Mouse (Mus musculus): ENCODE results near the gene Pde4b.

DNA sequence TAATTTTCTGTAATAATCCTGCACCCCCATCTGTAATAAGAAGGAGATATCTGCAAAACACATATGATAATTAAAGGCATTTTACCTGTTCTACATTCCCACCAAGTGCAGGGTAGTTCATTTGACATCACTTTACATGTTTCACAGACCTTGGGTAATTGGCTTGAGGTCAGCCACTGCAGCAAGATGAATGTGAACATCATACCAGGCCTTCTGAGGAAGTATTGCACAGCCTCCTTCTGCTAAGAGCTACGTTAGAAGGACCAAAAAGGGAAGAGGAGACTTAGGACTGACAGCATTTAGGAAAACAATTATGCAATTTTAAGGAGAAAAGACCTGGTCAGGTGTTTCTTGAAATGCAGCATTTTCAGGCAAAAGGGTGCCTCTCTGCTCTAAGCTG is 479.1 kb downstream of the Pde4b start:
- TF ChIP-seq POLR2A (IDR thresholded peaks at IDR 0.05; ENCODE audit: borderline replicate concordance, low read depth, low read length) (no peak), CTCF (IDR thresholded peaks at IDR 0.05; ENCODE audit: low read depth, low read length) (no peak)

Data from bone marrow macrophage, adult 2 months (primary cell).